Mouse (Mus musculus) lung, postnatal 0 days (tissue): ENCODE measurements around the gene Cryl1.

Source experiments
- CTCF ChIP-seq: IDR thresholded peaks from 2 replicates; pipeline ENCODE4 v1.5.1; 2016; ENCODE audit warnings: antibody characterized with exemption, mild to moderate bottlenecking
- EP300 ChIP-seq: IDR thresholded peaks from 2 replicates; pipeline ENCODE4 v1.6.1; 2016; ENCODE audit warnings: antibody characterized with exemption, mild to moderate bottlenecking, control low read depth

DNA sequence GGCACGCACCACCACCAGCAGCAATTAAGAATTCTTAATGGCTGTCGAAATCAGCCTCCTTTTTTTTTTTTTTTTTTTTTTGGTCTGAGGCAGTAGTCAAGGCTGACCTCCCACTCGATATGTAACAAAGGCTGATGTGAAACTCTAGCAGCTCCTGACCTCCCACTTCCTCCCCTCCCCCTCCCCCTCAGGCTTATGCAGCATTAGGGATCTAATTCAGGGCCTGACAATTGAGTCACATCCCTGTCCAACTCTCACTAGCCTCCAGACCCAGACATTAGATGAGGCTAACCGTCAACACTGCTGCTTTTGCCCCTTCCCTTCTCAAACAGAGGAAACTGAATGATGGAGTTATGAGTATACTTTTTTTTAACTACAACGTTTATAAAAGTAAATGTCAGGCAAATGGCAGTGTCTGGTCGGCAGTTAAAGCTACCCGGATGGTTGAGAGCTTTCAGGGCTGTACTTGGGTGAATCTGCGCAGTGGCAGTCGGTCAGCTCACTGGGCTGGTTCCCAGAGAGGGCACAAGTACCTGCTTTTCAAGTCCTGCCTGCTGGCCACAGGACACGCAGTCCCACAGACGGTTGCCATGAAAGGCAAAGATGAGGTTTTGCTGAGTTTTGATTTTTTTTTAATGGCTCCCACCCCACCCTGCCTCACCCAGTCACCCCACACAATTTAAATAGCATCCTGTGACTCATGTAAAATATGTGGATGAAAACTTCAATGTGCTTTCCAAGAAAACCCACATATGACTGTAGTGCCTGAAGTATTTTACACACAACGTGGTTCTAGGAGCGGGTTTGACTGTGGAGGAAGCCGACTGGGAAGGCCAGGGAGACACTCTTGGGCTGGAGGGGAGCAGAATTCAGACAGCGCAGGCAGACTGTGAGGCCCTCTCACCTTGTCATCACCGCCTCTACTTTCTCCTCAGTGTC, 81.4 kb downstream of the Cryl1 start:
- TF ChIP-seq CTCF (no peak), EP300 (no peak)
